Mouse (Mus musculus) urinary bladder, postnatal 25 days (tissue): Measurements from ENCODE around the gene Alg6.

ENCODE experiments used
- DNase-seq: peaks from one replicate; pipeline ENCODE4 v3.0.0; 2022; ENCODE audit warnings: low spot score

Gene Alg6

DNA sequence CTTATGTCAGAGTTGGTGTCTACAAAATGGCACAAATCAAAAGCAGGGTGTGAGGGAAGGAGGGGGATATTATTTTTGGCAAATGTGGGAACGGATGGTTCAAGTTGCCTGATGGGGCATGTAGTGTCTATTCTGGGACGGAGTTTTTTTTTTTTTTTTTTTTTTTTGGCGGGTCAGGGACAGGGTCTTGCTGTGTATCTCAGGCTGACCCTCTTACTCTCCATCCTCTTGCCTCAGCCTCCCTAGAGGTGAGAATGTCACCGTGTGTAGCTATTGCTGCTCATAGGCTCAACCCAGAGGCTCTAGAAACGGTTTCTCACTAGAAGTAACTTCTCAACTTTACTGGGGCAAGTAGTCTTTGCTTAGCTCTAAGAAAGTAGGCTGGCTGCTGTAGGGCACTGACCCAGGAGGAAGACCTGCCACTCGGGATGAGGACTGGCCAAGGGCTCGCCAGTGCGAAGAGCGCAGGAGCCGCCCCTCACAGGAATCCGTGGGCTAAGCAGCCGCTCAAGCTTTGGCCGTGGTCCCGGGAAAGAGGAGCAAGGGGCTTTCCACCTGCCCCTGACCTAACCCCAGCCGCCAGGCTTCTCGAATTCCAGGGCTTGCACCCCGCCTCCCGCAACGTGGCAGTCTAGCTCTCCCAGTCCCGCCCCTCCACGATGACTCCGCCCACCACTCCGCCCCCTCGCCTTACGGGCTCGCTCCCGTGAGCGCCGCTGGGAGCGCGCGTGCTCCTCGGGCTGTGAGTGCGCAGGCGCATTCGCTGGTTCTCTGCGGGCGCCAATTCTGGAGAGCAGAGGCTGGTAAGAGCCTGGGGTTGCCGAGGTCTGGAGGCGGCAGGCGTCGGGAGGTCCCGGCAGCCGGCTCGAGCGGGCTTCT is at the start of gene Alg6:
TSS of gene Alg6 (plus strand) at position 761 of the 879 bp plus-strand sequence.
- DNase-seq, result peak; percentile 99

DNA sequence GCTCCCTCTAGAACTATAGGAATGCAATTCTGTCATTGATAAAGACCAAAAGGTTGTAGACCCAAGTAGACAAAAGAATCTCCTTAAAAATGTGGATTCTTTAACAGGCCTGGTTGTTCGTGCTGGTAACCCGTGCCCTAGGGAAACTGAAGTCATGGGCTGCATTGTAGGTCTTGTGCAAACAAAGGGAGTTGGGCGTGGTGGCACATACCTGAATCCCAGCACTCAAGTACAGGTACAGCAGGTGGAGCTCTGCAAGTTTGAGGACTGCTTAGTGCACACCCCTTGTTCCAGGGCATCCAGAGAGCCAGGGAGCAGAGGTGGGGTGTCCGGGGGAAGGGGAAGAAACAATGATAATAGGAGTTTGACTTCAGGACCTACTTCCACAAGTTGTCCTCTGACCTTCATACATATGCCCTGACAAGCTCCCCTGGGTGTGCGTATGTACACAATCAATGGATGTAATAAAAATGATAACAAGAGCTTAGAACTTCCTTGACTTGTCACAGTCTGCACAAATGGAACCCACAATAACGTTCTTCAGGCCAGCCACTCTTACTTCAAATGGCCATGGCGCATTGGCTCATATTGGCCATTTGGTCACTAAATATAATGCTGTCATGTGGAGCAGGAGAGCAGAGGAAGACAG is 45.1 kb upstream of the Alg6 start:
- DNase-seq, result no peak

DNA sequence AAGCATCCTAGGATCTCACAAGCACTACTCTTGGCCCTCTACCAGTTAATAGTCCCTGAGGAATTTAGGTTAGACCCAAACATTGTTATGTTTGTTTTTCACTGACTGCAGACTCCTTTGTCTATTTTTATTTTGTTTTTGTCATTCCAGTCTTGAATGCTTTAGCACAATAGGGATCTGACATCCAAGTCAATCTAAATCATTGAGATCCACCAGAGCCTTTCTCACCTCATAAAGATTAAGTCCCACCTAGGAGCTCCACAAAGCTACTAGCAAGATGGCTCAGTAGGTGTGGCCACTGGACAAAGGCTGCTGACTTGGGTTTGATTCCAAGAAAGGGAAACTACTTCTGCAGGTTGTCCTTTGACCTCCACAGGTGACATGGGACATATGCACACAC is 40.3 kb upstream of the Alg6 start:
- DNase-seq, result no peak

DNA sequence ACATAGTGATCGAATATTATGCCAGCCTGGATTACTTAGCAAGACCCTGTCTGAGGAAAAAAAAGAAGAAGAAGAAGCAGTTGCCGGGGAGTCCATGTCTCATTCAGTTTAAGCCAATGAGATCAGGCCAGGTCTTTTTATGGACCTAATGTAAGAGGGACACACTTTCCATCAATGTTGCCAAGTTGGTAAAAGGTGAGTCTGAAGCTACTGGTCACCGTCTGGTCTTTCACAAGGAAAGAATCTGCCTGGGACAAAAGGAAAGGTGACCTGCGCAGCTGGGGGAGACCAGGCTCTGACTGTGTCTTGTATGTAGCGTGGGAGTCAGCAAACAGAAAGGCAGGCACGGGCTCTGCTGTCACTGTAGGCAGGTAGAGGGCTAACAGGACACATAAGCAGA is 31.5 kb upstream of the Alg6 start:
- no peak for DNase-seq

DNA sequence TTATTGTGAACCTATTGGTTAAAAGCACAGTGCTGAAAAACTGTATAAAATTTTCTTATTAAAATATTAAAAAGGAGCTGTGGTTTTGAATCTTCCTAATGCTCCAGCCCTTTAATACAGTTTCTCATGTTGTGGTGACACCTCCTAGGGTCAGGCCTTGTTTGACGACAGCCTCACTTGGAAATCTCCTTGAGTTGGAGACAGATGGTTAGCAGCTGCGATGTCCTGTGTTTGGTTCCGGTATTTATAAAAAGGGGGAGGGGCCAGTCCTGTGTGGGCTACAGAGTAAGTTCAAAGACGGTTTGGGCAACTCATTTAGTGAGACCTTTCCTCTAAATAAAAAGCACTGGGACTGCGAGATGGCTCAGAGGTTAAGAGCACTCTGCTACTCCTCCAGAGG is 29.2 kb upstream of the Alg6 start:
- no peak for DNase-seq

DNA sequence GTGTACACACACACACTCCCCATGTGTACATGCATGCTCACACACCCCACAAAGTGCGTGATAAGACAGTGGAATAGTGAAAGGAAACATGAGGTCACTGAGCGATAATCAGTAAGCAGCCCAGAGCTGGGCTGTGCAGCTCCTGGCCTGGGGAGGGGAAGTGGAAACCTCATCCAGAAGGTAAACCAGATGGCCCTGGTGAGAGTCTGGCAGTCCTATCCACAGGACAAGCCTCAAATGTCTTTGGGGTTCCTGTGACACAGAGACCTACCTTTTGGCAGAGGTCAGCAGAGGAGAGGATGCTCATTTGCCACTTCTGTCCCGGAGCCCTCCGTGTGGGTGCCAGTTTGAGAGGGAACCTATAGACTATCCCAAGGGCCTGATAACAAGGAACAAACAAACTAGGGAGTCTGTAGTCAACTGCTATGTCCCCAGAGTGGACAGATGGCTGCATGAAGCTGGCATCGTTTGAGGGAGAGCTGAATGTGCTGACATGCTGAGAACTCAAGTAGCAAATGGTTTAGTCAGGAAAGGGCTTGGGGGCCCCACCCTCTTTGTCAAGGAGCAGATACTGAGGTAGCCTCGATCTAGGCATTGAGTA is 2.8 kb upstream of the Alg6 start:
- no peak for DNase-seq

DNA sequence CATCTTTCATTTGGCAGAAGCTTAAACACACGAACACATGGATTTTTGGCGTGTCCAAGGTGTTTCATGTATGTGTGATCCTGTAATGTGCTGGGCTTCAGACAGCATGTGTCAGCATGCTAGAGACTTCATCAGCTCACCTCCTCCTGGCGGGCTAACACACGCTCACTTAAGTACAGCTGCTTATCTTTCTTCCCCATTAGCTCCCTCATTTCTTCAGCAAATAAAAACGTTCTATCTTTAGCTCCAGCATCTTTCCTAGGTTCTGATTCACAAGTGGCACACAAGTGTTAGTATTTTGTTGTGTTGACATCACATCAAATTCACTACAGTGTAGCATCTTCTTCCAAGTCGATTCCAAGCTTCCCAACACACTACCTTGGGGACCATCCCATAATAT is 1.5 kb upstream of the Alg6 start:
- no peak for DNase-seq

DNA sequence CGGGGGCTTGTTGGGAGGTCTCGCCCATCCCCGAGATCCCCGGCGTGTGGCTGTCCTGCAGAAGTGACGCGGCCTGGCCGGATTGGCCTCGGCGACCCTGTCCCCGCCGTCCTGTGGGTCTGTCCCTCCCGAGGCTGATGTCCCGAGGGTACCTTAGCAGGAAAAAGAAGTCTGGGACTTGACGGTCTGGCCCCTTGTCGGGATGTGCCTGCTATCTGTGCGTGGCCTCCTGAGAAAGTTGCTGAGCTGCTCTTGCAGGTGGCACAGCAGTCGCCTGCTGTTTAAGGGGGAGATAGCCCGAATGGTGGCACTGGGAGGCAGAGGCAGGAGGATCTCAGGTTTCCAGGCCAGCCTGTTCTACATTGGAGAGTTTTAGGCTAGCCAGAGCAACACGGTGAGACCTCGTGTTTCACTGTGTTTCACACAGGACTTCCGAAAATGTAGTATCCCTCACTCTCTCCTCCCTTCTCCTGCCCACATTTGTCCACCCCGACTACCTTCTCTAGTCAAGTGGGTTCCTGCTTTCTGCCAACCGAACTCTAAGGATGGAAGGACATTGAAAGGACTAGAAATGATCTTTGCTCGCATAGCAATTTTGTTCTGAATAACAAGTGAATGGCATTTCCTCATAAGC is 436 bp downstream of the Alg6 start:
- no peak for DNase-seq

DNA sequence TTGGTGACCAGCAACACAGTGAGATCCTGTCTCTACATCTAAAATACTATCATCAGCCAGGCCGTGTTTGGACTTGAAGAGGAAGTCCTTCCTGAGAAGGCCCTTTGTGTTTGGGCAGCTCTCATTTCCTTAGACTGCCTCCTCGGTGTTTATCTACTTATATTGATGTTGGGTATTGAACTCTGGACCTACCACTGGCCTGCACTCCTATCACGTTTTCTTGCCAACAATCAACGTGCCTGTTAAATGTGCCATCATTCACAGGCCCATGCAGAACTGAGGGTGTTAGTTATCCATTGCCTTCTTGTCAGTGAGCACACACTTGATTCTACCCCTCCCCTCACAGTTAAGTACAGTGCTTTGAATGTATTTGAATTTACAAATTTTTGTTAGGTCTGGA is 2.4 kb downstream of the Alg6 start:
- DNase-seq, result no peak

DNA sequence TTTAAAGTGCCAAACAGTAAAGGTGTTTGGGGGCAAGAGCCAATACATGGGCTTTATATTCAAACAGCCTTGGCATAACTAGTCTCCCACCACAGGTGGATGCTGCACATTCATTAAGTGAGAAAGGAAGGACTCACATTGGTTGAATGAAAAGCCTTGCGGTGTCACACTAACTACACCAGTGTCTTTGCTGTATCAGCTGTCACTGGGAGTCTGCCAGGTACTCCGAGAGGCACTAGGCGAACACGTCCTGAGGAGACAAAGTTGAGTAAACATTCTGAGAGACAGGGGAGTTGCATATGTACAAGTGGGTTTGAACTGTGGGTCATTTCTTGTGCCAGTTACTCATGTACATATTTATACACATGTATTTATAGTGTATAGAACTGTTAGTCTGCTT is 8.9 kb downstream of the Alg6 start:
- DNase-seq, result no peak

DNA sequence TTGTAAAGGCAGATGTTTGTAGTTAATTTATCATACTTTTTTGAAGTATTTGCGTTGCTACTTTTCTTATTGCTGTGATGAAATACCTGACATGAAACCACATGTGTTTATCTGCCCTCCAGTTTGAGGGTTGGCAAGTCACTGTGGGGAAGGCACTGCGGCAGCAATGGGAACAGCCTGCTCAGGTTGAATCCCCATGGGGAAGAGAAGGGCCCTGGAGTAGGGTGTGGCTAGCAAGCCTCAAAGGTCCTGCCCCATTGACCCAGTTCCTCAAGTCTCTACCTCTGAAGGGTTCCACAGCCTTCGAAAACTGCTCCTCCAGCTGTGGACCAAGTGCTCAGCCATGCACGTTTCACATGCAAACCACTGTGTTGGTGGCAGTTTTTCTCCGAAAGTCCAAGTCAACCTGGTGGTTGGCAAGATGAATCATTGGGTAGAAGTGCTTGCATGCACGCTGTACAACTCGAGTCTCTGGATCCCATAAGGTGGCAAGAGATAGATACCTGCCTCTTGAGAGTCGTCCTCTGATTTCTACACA is 10.5 kb downstream of the Alg6 start:
- DNase-seq, result no peak

DNA sequence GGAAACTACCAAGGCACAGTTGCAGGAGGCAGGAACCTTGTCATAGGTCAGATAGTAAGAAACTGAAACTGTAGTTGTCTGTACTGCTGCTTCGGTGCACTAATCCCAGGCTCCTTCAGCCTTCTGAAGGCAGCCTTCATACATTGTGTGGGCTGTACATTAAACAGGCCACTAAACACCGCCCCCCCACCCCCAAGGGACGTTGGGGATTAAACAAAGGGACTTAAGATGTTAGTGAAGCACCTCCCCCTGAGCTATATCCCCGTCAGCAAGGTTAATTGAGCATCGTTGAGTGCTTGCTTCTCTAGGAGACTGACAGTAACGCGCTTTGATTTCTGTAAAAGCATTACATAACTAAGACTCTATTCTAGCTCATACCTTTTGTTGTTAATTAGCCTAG is 24.4 kb downstream of the Alg6 start:
- no peak for DNase-seq

DNA sequence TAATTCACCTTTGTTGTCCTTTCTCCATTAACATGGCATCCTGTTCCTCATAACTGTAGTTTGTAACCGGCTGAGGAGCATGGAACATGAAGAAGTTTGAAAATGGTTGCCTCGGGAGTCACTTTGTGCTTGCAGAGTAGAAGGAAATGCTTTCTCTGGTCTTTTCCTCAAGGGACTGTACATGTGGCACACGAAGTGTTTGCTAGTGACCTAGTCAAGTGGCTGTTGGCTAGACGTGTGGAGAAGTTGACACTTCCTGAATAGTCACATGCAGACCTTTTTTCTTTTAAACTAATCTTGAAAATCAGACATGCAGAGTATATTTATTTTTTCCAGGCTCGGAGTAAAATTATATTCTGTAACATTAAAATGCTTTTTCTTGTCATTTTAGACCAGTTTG is 37.0 kb downstream of the Alg6 start:
- DNase-seq, result no peak

DNA sequence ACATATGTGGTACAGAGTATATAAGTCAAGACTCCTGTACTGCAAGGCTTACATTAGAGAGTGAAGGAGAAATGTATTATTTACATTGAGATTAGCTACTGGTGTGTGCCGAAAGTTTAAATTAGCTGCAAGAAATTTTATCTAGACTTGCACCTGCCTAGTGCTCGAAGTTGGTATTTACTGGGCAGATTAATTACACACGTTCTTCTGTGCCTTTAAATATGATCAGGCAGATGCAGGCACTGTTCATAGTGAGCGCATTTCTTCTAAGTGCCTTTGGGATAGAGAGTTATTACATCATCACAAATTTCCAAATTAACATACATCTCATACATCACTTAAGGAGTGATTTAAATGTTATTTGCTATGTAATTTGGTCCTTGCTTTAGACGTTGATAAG is 50.8 kb downstream of the Alg6 start:
- no peak for DNase-seq

DNA sequence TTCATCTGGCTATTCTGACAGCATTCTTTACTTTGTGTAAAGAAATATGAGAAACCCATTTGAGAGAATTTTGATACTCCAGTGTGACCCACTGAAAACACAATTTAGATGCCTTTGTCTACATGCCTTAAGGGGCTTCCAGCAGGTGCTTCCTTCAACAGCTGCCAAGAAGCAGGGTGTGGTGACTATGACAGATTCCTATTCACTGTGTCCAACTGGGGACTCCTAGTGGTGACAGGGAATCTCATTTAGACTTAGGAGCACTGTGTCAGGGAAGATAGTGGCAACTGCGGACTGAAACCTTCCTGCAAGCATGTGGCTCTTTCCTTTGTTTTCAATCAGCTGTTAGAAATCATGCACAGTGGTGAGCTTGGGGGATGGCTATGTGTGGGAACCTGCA is 51.3 kb downstream of the Alg6 start:
- DNase-seq, result no peak

DNA sequence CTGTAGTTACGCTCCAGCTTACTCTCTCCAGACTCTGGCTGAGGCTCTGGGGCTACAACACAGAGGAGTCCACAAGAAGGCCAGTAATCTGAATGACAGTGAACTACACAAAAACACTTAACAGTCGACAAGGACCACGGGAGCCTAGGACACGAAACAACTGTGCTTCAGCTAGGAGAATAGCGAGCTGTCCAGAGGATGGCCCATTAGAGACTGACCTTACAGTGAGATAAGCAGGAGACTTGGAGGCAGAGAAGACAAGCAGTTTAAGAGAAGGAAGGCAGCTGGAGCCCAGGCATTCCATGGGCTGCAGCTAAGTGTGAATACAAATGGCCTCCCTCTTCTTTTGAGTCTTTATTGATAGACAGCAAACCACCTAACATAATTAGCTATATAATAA is 55.1 kb downstream of the Alg6 start:
- peak; percentile 7 for DNase-seq

DNA sequence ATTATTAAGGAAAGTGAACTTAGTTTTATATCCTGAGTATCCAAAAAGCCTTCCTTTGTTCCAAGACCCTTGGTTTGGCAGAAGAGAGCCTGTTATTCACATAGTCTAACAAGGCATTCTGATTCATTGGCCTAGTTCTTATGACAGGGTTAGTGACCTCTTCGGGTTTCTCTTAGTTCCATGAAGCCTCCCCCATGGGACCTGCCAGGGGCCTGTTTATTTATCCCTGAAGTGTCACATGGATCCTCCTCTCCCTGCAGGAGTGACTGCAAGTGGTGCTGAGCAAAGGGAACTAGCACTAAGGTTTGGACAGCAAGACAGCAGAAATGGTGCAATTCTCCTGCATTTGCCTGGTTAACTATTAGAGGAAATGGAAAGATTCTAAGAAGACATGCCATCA is 57.6 kb downstream of the Alg6 start:
- no peak for DNase-seq

DNA sequence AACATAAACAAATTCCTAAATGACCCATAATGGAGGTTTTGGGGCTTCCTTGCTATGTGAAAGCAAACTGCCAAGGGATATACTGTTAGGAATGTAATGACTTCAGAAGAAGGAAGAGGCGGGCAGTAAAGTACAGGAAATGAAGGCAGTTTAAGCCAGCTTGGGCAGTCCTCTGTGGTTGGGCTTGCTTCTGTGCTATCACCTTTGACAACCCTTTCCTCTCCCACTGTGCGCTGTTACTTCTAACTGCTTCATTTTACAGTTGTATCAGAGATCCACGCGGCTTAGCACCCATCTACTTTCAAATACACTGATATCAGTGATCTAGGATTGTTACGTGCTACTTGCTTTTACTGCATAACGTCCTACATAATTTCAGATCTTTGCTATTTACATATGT is 76.9 kb downstream of the Alg6 start:
- DNase-seq, result no peak
